Mouse (Mus musculus): ENCODE data around the gene Mthfr.

- TF ChIP-seq ZC3H11A (IDR thresholded peaks at IDR 0.05; ENCODE audit: borderline replicate concordance, low read depth, low read length) (no peak), HCFC1 (IDR thresholded peaks at IDR 0.05; ENCODE audit: borderline replicate concordance, insufficient read depth, low read length) (no peak), CHD2 (IDR thresholded peaks at IDR 0.05; ENCODE audit: low read depth, low read length) (no peak)
Observed at GRCm38 (mm10) chr4:147995311-147995710, 43.6 kb upstream of the Mthfr start.

Measured in ES-E14 (cell line).